Mouse (Mus musculus) left cerebral cortex, postnatal 4 days (tissue): ENCODE data around the gene Gm20388. TPM values are rescaled to one million over a fixed set of nuclear protein-coding genes. Genes with fewer than 3 reads are reported as not detected.

Experiments used
- DNase-seq: peaks from one replicate; pipeline ENCODE4 v3.0.0-alpha.2; 2022
- intact Hi-C: fragments of 180-260 bp; cut with DNase I; formaldehyde crosslinking; loops from one replicate; pipeline ENCODE4 v1.15.1; 2025
- total RNA-seq, 2 experiments: library from RNA; stranded (reverse); gene quantifications; 2 replicates each; pipeline ENCODE4 v1.2.3; 2021

The Gm20388 gene
- total RNA-seq, 2 experiments from 2014 or later: 6.5 to 12.8 TPM

- intact Hi-C loops: no loop called here
- DNase-seq: no peak
Measured at GRCm38 (mm10) chr8:121887547-121887946, 1976.9 kb downstream of the Gm20388 start.

DNA sequence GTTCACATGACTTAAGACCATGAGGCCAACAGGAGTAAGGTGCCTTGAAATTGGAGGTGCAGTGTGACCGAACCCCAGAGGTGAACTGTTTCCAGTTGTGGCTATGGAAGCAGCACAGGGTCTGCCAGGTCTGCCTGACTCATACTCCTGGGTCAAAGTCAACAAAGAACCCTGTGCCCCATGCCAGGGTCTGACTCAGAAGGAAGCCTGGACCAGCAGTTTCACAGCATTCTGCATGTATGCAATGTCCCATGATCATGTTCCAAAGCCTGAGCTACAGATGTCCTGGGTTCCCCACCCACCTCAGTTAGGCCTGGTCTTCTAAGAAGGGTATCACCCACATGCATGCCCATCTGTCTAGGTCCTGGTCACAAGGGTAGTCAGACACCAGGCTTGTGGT lies 1978.7 kb downstream of the Gm20388 start:
- intact Hi-C loops: no loop called here
- no peak for DNase-seq

DNA sequence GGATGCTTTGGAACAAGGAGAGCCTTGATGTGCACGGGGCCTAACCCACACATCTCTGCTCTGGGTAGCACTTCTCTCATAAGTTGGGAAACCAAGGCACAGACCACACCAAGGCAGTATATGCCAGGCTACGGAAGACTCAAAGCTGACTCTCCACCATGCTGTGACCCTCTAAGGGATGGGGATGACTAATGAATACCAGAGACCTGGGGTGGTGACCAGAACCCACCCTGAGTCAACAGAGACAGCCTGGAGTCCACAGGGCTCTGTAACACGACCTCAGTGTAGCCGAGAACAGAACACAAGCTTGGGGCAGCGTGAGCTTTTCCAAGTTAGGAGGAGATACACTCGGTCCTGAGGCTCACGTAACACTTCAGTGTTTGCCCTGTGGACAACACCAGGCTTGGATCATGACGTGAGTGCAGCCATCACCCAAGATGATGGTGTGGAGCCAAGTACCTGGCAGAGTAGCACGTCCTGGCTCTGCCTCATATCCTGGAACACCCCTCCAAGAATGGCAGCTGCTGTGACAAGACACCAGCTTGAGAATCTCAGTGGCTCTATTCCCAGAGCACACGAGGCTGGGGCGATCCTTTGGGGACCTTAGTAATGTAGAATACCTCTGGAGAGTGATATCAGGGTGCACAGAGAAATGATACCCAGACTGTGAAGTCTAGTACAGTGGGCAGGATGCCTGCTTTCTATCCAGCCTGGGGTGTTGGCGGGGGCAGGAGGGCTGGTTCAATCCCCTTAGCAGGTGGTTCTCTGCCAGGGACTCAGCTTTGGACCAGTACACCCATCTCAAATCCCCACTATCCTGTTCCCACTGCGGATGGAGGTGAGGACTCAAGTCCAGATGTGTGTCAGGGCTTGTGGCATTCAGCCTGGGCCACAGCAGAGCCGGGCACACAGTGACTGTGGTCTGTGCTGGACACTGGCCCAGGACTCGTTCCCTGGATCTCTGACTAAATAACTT lies 1979.5 kb downstream of the Gm20388 start:
- DNase-seq: peak; percentile 58
- intact Hi-C loops: no loop called here

DNA sequence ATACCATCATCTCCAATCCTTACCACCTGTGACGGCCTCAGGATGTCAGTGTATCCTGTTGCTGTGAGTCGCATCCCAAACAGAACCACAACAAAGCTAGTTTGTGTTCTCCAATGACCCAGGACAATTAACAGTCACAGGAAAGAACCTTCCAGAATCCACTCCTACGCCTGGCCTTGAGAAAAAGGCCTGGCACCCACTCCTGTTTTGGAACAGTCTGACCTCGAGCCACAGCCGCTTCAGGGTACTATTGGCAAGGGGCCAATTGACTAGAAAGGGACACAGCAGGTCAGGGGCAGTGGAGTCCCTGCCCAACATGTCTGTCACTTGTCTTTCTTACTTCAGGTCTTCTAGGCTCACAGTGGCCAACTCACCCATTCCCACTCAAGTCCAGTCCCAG lies 1982.2 kb downstream of the Gm20388 start:
- intact Hi-C loops: no loop called here

GRCm38 (mm10) chr8:121895910-121896309 lies 1985.3 kb downstream of the Gm20388 start:
- DNase-seq: no peak
- intact Hi-C loops: no loop called here

More for the DNA sequence above, 1982.2 kb downstream of the Gm20388 start:
- no peak for DNase-seq

GRCm38 (mm10) chr8:121896476-121897145 lies 1986.0 kb downstream of the Gm20388 start:
- no peak for DNase-seq
- intact Hi-C loops: no loop called here

- no peak for DNase-seq
- intact Hi-C loops: no loop called here
Measured at GRCm38 (mm10) chr8:121897205-121897604, 1986.6 kb downstream of the Gm20388 start.

DNA sequence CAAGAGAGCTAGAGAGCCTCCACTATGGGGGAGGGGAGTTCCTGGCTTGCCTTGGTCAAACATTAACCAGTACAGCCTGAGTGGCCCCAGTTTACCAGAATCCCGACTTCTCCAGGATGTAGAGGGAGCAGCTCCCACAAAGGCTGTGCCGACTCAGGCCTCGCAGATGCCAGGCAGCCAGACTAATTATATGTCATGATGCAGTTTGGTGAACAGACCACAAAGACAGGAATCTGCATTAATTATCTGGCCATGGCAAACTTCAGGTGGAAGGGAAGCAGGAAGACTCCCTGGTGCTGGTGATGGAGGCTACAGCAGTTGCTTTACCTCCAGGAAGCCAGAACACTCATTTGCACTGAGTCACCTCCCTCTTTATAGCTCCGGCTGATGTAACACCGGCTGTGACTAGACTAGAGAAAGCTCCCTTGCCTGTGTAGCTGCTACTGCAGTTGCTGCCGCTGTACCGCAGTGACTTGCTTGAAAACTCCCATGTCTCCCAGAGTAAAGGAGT lies 1987.3 kb downstream of the Gm20388 start:
- intact Hi-C loops: no loop called here
- no peak for DNase-seq

DNA sequence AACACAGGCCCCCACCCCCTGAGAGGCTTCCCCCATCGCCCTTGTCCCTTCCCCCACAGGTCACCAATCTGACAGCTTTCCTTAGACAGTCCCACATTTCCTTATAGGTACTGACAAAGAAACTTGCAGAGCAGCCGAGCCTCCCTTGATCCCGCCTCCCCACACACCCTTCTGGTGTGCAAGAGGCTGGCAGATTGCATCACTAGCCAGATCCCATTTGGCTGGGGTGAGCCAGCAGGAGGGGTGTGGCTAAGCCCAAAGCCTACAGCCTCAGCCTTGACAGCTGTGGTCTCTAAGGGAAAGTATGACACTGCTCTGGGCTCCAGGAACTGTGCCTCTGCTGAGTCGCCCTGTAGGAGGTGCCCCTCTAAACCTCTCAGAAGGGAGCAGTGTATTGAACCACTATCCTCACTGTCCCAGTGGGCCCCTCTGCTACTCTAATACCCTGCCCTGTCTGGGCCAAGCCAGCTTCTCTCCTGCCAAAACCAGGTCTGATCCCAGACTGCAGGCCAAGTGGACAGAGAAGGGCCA lies 1987.8 kb downstream of the Gm20388 start:
- peak; percentile 77 for DNase-seq
- intact Hi-C loops: no loop called here

- intact Hi-C loops: no loop called here
Measured at GRCm38 (mm10) chr8:121899180-121900044, 1988.8 kb downstream of the Gm20388 start.

GRCm38 (mm10) chr8:121901498-121902236 lies 1991.0 kb downstream of the Gm20388 start:
- intact Hi-C loops: no loop called here

More at GRCm38 (mm10) chr8:121899180-121900044, 1988.8 kb downstream of the Gm20388 start:
- DNase-seq: no peak

DNA sequence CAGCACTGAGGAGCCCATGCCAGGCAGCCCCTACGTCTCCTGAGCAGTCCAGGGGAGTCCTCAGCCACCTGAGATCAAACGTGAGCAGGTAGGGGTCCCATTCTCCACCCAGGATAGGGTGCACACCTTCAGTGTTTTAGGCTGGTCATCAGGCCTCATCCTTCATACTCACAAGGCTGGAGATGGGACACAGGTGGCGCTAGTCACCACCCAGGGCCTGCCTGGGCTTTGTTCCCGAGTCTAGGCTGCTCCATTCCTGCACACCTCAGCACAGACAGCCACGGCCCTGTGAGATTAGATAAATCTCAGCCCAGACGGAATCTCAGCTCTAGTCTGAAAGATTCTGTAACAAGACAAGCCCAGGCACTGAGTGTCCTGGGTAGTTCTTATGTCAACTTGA lies 1993.3 kb downstream of the Gm20388 start:
- no peak for DNase-seq
- intact Hi-C loops: no loop called here

More at GRCm38 (mm10) chr8:121901498-121902236, 1991.0 kb downstream of the Gm20388 start:
- DNase-seq: no peak

DNA sequence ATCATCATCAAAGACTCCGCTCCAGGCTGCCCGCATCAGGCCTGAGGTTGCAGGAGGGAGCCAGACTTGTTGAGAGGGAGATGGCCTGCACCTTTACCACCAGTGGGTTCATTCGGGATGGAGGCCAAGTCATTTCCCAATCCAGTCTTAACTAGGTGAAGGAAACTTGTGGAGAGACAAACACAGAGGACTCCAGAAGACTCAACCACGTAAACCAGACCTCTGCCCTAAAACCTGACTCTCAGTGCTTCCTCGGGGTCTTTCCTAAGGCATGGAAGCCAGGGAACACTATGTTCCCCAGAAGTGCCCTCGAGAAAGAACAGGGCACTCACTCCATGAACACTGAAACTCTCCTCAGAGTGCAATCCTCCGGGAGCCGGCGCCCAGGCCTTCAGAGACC lies 1994.4 kb downstream of the Gm20388 start:
- DNase-seq: no peak
- intact Hi-C loops: no loop called here

DNA sequence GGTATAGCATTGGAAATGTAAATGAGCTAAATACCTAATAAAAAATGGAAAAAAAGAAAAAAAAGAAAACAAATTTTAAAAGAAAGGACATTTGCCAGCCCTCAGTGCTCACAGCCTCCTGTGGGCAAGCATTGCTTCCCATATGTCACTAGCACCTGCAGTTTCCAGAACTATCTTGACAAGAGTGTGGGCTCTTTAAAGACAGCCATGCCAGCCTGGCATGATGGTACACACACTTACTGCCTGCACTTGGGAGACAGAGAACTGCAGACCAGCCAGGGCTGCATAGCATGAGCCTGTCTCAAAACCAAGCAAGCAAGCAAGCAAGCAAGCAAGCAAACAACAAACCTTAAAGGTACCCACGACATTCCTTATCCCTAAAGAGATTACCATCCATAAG lies 1994.8 kb downstream of the Gm20388 start:
- intact Hi-C loops: no loop called here
- DNase-seq: no peak

DNA sequence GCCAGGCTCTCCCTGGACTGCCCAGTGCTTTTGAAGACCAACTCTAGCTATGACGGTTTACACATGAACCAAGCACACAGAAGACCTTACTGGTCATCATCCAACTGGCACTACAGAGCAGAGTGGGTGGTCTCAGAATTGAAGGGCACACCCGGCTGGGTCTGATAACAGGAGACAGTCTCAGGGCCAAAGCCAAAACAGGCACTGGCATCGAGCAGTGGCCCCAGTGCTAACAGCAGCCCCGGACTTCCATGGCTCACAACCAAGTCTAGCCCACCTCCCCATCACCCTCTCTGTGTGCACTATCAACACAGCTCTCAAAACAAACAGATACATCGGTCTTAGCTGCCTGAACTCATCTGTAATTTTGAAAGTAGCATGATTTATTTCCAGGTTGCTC lies 1995.2 kb downstream of the Gm20388 start:
- intact Hi-C loops: no loop called here

GRCm38 (mm10) chr8:121906542-121907512 lies 1996.2 kb downstream of the Gm20388 start:
- intact Hi-C loops: no loop called here
- DNase-seq: peak; percentile 48

More for the DNA sequence above, 1995.2 kb downstream of the Gm20388 start:
- DNase-seq: peak; percentile 59

- intact Hi-C loops: loop anchor here (2.0 kb wide), 1 partner anchor 57 kb away; no protein-coding TSS in a partner anchor
Measured at GRCm38 (mm10) chr8:121907587-121908248, 1997.1 kb downstream of the Gm20388 start, which contains the start of gene Slc7a5. Slc7a5 (minus strand) TSS chr8:121907694.

More at GRCm38 (mm10) chr8:121907587-121908248, 1997.1 kb downstream of the Gm20388 start, which contains the start of gene Slc7a5:
- peak; percentile 99 for DNase-seq
